Mouse (Mus musculus) hindbrain, embryonic 16.5 days (tissue): Measurements from ENCODE around the gene Tead4. TPM values are rescaled to one million over a fixed set of nuclear protein-coding genes. Genes with fewer than 3 reads are reported as not detected.
A peak's percentile ranks its signal among the peaks of the same experiment; 100 is the strongest.

Experiments
- ATAC-seq: fragments of 200-750 bp; cut with Nextera tagmentation; 2 replicates; pipeline ENCODE4 v1.8.0; 2017; ENCODE audit warnings: moderate TSS enrichment, moderate library complexity
- H3K27ac ChIP-seq: fragments of 300-500 bp; sonication (generic); 2 replicates; pipeline ENCODE4 v1.5.1; 2014; ENCODE audit warnings: low read depth, mild to moderate bottlenecking, control low read depth, low read length, moderate library complexity
- H3K27me3 ChIP-seq: fragments of 300-500 bp; sonication (generic); replicated peaks from 2 replicates; pipeline ENCODE4 v1.6.1; 2014; ENCODE audit warnings: low read length; ENCODE audit not compliant: control insufficient read depth, insufficient read depth
- H3K36me3 ChIP-seq: fragments of 300-500 bp; sonication (generic); 2 replicates; pipeline ENCODE4 v1.6.1; 2014; ENCODE audit warnings: mild to moderate bottlenecking, low read length, moderate library complexity, mixed read lengths; ENCODE audit not compliant: control insufficient read depth, insufficient read depth
- H3K4me1 ChIP-seq: fragments of 300-500 bp; sonication (generic); 2 replicates; pipeline ENCODE4 v1.6.1; 2014; ENCODE audit warnings: low read depth, low read length; ENCODE audit not compliant: control insufficient read depth, insufficient read depth
- H3K4me2 ChIP-seq: fragments of 300-500 bp; sonication (generic); 2 replicates; pipeline ENCODE4 v1.6.1; 2014; ENCODE audit warnings: mild to moderate bottlenecking, low read length, control low read depth, moderate library complexity
- H3K4me3 ChIP-seq: fragments of 300-500 bp; sonication (generic); 2 replicates; pipeline ENCODE4 v1.5.1; 2014; ENCODE audit warnings: mild to moderate bottlenecking, low read length, control low read depth, moderate library complexity
- H3K9ac ChIP-seq: fragments of 300-500 bp; sonication (generic); 2 replicates; pipeline ENCODE4 v1.6.1; 2014; ENCODE audit warnings: low read depth, mild to moderate bottlenecking, control low read depth, low read length, moderate library complexity
- H3K9me3 ChIP-seq: fragments of 300-500 bp; sonication (generic); 2 replicates; pipeline ENCODE4 v1.6.1; 2014; ENCODE audit warnings: mild to moderate bottlenecking, low read length, moderate library complexity; ENCODE audit not compliant: control insufficient read depth
- WGBS: fragments of 180-500 bp; shearing (Covaris S2); extraction: QIAGEN DNeasy Blood & Tissue Kit; methylation state at CpG from one replicate; pipeline ENCODE4 v1.1.7; 2014; 5-methylcytosine and 5-hydroxymethylcytosine counted together
- polyA plus RNA-seq: library from polyadenylated mRNA; unstranded; fragments of >200 nt; fragmentation: Nextera tagmentation; extraction: Ambion mirVana; gene quantifications from 2 replicates; pipeline ENCODE4 v1.2.1, GENCODE M21; 2015

Tead4 gene
- polyA plus RNA-seq, 1 experiment from 2014 or later, result 0.81 TPM

GRCm38 (mm10) chr6:128298246-128298645 is 2.4 kb downstream of the Tead4 start:
- 54% methylated on average over 7 of the region's 7 CpGs for WGBS
- Histone ChIP-seq H3K27ac (no peak overlapping the region), H3K4me3 (no peak overlapping the region), H3K9ac (no peak overlapping the region), H3K4me2 (no peak overlapping the region), H3K27me3 (peaks cover 29% of the 10 kb centered on the region), H3K9me3 (no peaks in the 10 kb centered on the region), H3K36me3 (no peaks in the 10 kb centered on the region), H3K4me1 (peaks cover 13% of the 10 kb centered on the region)
- ATAC-seq, result no peak

DNA sequence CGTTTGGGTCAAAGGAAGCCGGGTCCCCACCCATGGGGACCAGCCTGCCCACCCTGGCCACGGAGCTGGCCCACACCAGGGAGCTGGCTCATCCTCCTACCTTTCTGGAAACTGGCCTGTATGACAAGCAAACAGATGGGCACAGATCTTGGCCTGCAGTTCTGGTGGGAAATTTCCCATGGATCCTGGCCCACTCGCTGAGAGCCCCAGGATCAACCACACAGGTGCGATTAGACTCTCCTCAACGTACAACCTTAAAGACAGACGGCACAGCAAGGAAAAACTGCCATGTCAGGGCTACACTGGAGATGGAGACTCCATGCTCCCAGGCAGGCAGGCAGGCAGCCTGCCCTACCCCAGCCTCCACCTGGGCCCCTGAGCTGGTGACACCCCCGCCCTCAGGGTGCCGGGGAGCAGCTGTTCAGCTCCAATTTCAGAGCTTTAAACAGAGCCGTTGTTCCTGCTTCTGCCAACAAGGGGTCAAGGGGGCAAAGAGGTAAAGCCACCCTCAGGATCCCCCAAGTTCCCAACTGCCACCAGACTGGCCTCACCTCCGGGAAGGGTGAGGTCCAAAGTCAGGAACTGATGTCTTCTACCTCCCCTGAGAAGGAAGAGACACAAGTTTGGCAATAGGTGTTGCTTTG is 3.8 kb downstream of the Tead4 start:
- peaks cover 24% of the 10 kb centered on the region for H3K27me3 ChIP-seq
- H3K4me1 ChIP-seq, result peaks cover 13% of the 10 kb centered on the region
- H3K36me3 ChIP-seq, result no peaks in the 10 kb centered on the region
- H3K9ac ChIP-seq, result no peak overlapping the region
- peak; percentile 28 for ATAC-seq
- no peaks in the 10 kb centered on the region for H3K9me3 ChIP-seq
- no peak overlapping the region for H3K4me3 ChIP-seq
- 41% methylated on average over 11 of the region's 11 CpGs for WGBS
- H3K27ac ChIP-seq, result no peak overlapping the region
- H3K4me2 ChIP-seq, result no peak overlapping the region

- H3K4me3 ChIP-seq, result no peak overlapping the region
- no peak overlapping the region; the same call in 1 of the 2 replicates for H3K4me2 ChIP-seq
- peaks cover 13% of the 10 kb centered on the region for H3K4me1 ChIP-seq
- H3K36me3 ChIP-seq, result no peaks in the 10 kb centered on the region
- H3K9ac ChIP-seq, result no peak overlapping the region
- H3K27ac ChIP-seq, result no peak overlapping the region; the same call in 1 of the 2 replicates
- H3K27me3 ChIP-seq, result peaks cover 20% of the 10 kb centered on the region
- H3K9me3 ChIP-seq, result no peaks in the 10 kb centered on the region
- ATAC-seq, result peak; percentile 71
- 37% methylated on average over 6 of the region's 6 CpGs for WGBS
Observed at GRCm38 (mm10) chr6:128295876-128296749, 4.5 kb downstream of the Tead4 start.

- H3K27ac ChIP-seq, result no peak overlapping the region
- H3K4me3 ChIP-seq, result no peak overlapping the region
- no peaks in the 10 kb centered on the region for H3K4me1 ChIP-seq
- H3K36me3 ChIP-seq, result no peaks in the 10 kb centered on the region
- no peak for ATAC-seq
- WGBS, result 75% methylated on average over 5 of the region's 5 CpGs
- no peaks in the 10 kb centered on the region for H3K9me3 ChIP-seq
- H3K27me3 ChIP-seq, result no peaks in the 10 kb centered on the region
- H3K4me2 ChIP-seq, result no peak overlapping the region
- no peak overlapping the region for H3K9ac ChIP-seq
Observed at GRCm38 (mm10) chr6:128291284-128291683, 9.3 kb downstream of the Tead4 start.

DNA sequence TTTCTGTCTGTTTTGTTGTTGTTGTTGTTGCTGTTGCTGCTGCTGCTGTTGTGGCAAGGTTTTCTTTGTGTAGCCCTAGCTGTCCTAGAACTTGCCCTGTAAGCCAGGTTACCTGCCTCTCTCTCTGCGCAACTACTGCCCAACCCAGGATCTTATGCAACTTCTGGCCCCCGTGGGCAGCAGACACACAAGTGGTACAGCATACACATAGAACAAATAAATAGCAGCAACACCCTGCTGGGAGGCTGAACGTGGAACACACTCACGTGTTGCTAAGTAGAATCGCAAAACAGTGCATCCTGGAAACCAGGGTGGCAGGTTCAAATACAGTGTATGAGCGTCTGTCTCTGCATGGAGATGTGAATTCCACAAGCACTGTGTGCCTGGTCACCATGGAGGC is 11.9 kb downstream of the Tead4 start:
- ATAC-seq, result no peak
- H3K4me1 ChIP-seq, result no peaks in the 10 kb centered on the region; the same call in 1 of the 2 replicates
- H3K27me3 ChIP-seq, result no peaks in the 10 kb centered on the region
- no peak overlapping the region for H3K4me2 ChIP-seq
- H3K27ac ChIP-seq, result no peak overlapping the region
- WGBS, result 76% methylated on average over 6 of the region's 6 CpGs
- H3K9ac ChIP-seq, result no peak overlapping the region
- no peaks in the 10 kb centered on the region for H3K36me3 ChIP-seq
- H3K9me3 ChIP-seq, result no peaks in the 10 kb centered on the region
- H3K4me3 ChIP-seq, result no peak overlapping the region

- Histone ChIP-seq H3K27ac (no peak overlapping the region), H3K4me3 (no peak overlapping the region), H3K36me3 (no peaks in the 10 kb centered on the region), H3K9me3 (no peaks in the 10 kb centered on the region), H3K9ac (no peak overlapping the region), H3K4me2 (peak overlapping the region; percentile 34), H3K4me1 (no peaks in the 10 kb centered on the region; the same call in 1 of the 2 replicates), H3K27me3 (no peaks in the 10 kb centered on the region)
- no peak for ATAC-seq
- whole genome bisulfite sequencing, result 17% methylated on average over 16 of the region's 16 CpGs
Observed at GRCm38 (mm10) chr6:128285792-128286430, 14.7 kb downstream of the Tead4 start.

DNA sequence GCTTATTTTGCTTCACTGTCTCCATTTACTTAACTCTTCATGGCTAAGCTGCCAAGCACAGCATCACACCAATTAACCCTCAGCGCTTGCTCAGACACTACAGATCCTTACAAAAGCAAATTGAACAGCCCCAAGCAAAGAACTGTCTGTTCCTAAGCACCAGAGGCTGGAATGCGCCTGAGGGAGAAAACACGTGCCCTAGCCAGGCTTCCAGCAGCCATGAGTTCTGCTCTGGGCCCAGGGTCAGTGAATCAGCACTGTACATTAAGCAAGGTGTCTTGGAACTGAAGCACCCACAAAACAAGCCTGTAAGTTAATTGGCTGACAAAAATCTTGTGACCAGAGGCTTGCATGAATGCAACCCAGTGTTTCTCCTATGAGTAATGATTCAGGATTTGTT is 18.5 kb downstream of the Tead4 start:
- no peak overlapping the region for H3K4me2 ChIP-seq
- H3K9me3 ChIP-seq, result no peaks in the 10 kb centered on the region
- peak; percentile 83 for ATAC-seq
- H3K4me1 ChIP-seq, result no peaks in the 10 kb centered on the region; the same call in 1 of the 2 replicates
- 21% methylated on average over 3 of the region's 3 CpGs for WGBS
- no peaks in the 10 kb centered on the region for H3K27me3 ChIP-seq
- H3K36me3 ChIP-seq, result no peaks in the 10 kb centered on the region
- no peak overlapping the region for H3K4me3 ChIP-seq
- H3K27ac ChIP-seq, result no peak overlapping the region
- H3K9ac ChIP-seq, result no peak overlapping the region

DNA sequence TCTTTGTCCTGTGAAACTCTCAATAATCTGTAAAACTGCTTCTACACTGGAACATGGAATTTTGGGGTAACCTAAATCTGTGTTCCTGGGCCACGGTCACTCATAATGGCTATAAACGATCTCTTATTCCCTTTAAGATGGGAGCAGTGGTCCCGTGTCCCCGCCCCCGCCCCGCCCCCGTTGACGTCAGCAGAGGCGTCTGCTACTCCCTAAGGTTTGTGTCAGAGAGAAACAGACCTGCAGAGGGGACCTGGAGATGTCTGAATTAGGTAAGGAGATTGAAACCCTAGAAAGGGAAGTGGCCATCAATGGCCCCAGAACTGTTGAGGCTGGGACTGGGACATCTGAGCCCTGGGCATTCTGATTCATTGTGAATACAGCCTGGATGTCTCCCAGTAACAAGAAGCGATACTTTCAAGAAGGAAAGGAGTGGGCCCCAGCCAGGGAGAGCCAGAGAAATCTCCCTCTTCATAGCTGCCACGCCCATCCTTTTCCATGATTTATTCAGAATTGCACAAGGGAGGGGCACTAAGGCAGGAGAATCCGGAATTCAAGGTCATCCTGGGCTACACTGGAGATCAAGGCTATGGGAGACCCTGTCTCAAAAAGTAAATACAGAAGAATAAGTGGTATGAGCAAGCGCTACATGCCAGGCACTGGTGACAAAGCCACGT is 20.0 kb downstream of the Tead4 start:
- H3K9ac ChIP-seq, result no peak overlapping the region
- H3K4me2 ChIP-seq, result no peak overlapping the region
- no peaks in the 10 kb centered on the region for H3K36me3 ChIP-seq
- no peaks in the 10 kb centered on the region; the same call in 1 of the 2 replicates for H3K4me1 ChIP-seq
- no peak for ATAC-seq
- no peak overlapping the region for H3K4me3 ChIP-seq
- H3K27ac ChIP-seq, result no peak overlapping the region
- H3K9me3 ChIP-seq, result no peaks in the 10 kb centered on the region
- no peaks in the 10 kb centered on the region for H3K27me3 ChIP-seq
- 58% methylated on average over 14 of the region's 14 CpGs for WGBS
